Mouse (Mus musculus) embryonic fibroblast, embryonic 13.5 days (primary cell): ENCODE measurements around the gene Wap.

ENCODE experiments used
- CTCF ChIP-seq: IDR thresholded peaks from 2 replicates; pipeline ENCODE4 v1.5.1; 2011; ENCODE audit warnings: mild to moderate bottlenecking, control low read depth, low read length, moderate library complexity, borderline replicate concordance; ENCODE audit not compliant: insufficient read depth
- POLR2A ChIP-seq: IDR thresholded peaks from 2 replicates; pipeline ENCODE4 v1.6.1; 2011; ENCODE audit warnings: low read depth, mild to moderate bottlenecking, control low read depth, low read length, moderate library complexity

- TF ChIP-seq CTCF (no peak), POLR2A (peak; percentile 52; the same call in 1 of the 2 replicates)
These were observed 32.7 kb downstream of the Wap start, which contains the start of gene Nacad for GRCm38 (mm10) chr11:6605491-6606399.
